Mouse (Mus musculus): ENCODE data around the gene Klrg1.

Klrg1 gene

GRCm38 (mm10) chr6:122293121-122293520 is 10.4 kb upstream of the Klrg1 start:
- DNase-seq (ENCODE audit: low spot score in 2 of 2): no peak

- DNase-seq (ENCODE audit: low spot score in 2 of 2): no peak
These were observed 9.5 kb upstream of the Klrg1 start for GRCm38 (mm10) chr6:122292184-122292583.

GRCm38 (mm10) chr6:122291735-122292134 is 9.1 kb upstream of the Klrg1 start:
- DNase-seq (ENCODE audit: low spot score in 2 of 2): no peak

- DNase-seq (ENCODE audit: low spot score in 2 of 2): no peak
These were observed 8.6 kb upstream of the Klrg1 start for GRCm38 (mm10) chr6:122291264-122291663.

- DNase-seq (ENCODE audit: low spot score in 2 of 2): no peak
These were observed 7.6 kb upstream of the Klrg1 start for GRCm38 (mm10) chr6:122290253-122290652.

GRCm38 (mm10) chr6:122289313-122289712 is 6.6 kb upstream of the Klrg1 start:
- no peak for DNase-seq (ENCODE audit: low spot score in 2 of 2)

GRCm38 (mm10) chr6:122288263-122288662 is 5.6 kb upstream of the Klrg1 start:
- no peak for DNase-seq (ENCODE audit: low spot score in 2 of 2)

- no peak for DNase-seq (ENCODE audit: low spot score in 2 of 2)
These were observed 2.1 kb upstream of the Klrg1 start for GRCm38 (mm10) chr6:122284823-122285222.

DNA sequence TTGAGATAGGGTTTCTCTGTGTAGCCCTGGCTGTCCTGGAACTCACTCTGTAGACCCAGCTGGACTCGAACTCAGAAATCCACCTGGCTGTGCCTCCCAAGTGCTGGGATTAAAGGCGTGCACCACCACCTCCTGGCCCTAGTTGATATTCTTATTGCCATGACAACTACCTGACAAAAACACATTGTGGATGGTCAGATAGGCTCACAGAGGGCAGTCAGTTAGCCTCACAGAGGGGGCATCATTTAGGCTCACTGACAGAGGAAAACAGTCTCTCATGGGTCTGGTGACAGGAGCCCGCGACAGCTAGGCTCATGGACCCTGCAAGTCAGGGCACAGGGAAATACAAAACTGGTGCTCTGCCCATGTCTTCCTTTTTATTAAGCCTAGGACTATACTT is 1.6 kb upstream of the Klrg1 start:
- no peak for DNase-seq (ENCODE audit: low spot score in 2 of 2)

DNA sequence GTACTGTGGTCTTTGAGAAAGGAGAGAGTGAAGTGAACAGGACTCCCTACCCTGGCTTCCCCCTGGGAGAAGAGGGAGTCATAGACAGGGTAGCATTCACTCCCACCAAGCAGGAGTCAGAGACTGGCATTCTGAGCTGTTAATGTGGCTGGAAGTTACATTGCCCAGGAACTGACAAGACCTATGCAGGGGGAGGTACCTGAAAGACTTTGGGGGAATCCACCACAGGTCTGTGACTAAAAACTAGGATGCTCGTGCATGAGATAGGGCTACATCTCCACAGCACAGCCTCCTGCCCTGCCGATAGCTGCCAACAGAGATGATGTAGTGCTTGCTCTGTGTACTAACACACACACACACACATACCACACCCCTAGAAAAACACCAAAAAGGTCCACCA is 747 bp upstream of the Klrg1 start:
- no peak for DNase-seq (ENCODE audit: low spot score in 2 of 2)

DNA sequence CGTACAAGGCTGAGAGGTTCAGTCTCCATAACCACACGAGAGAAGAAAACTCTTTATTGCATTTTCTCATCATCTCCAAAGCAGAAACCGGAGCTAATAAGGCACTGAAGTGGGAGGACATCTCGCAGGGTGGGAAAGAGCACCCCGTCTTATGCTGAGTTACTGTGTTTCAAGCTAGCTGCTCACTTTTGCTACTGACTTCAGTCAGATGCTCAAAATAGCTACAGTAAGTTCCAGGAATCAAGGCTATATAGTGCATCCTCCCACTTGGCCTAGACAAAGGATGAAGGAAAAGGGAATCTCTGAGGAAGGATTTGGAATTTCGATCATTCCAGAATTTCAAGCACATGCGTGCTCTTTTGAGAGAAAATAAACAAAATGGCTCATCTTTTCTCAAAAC is 6.1 kb downstream of the Klrg1 start:
- no peak for DNase-seq (ENCODE audit: low spot score in 2 of 2)

DNA sequence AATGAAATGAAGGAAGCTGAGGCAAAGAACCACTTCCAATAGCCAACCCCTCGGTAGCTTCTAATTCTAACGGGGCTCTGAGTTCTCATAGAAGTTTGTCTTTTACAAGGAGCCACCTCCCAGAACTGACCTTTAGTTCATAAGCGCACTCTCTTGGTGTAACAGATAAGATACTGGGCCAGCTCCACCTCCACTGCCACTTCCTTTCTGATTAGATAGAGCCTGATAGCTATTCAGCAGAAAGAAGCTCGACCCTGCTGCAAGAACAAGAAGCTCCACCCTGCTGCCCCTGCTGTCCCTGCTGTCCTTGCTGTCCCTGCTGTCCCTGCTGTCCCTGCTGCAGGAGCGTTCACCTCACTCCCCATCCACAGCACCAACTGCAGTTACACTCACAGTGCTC is 8.1 kb downstream of the Klrg1 start:
- no peak for DNase-seq (ENCODE audit: low spot score in 2 of 2)

- no peak for DNase-seq (ENCODE audit: low spot score in 2 of 2)
These were observed 12.5 kb downstream of the Klrg1 start for GRCm38 (mm10) chr6:122270152-122270551.

DNA sequence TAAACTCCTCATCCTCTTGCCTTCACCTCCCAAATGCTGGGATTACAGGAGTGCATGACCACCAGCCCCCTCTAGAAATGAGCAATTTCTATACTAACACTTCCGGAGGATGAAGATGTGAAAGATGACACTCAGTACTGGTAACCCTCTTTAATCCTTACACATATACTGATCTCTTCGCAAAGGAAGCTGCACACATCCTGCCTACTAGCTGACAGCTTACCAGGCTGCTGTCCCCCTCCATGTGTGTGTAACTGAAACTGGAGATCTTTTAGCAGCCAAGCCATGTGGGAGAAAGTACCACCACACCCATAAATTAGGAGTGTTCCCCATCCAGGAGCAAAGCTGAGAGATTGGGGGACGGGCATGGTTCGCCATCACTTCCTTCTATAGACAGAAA is 13.5 kb downstream of the Klrg1 start:
- DNase-seq (ENCODE audit: low spot score in 2 of 2): no peak

DNA sequence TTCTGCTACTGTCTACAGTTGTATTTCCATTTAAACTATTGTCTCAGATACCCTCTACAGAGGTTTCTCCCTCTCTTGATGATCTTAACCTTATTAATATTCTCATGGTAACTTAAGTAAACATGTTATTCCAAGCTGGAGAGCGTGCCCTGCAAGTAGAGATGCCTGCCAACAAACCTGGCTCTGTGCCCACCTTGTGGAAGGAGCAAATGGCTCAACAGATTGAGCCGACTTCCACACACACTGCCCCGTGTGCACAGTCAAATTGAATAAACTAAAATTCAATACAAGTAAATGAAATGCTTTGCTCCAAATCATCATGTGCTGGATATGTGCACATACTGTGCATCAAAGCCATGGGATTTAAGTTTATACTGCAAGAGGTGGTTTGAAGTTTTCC is 14.1 kb downstream of the Klrg1 start:
- DNase-seq (ENCODE audit: low spot score in 2 of 2): peak; percentile 25 to 33

GRCm38 (mm10) chr6:122262543-122262942 is 20.1 kb downstream of the Klrg1 start:
- no peak for DNase-seq (ENCODE audit: low spot score in 2 of 2)

DNA sequence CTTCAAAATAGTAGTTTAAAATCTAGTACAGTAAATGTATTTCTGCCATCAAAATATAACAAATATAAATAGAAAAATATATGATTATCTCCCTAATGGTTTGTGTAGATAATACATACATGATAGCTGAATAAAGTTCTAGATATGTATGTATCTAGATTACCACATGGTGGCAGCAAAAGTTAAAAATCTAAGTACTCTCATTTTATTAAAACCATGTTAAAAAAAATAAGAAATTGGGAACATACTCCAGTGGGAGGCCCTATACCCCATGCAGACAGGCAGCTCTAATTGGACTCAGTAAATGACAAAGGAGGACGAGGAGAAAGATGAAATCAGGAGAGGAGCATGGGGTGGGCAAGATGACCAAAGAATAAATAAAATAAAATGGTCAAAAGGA is 30.5 kb downstream of the Klrg1 start:
- no peak for DNase-seq (ENCODE audit: low spot score in 2 of 2)

- DNase-seq (ENCODE audit: low spot score in 2 of 2): no peak
These were observed 32.6 kb downstream of the Klrg1 start for GRCm38 (mm10) chr6:122250033-122250432.
